Mouse (Mus musculus): ENCODE results near the gene Gins2. TPM values are rescaled to one million over a fixed set of nuclear protein-coding genes. Genes with fewer than 3 reads are reported as not detected.
A peak's percentile ranks its signal among the peaks of the same experiment; 100 is the strongest.

Gene Gins2
- total RNA-seq, 2 experiments from 2014 or later: 4.8 to 5.7 TPM

GRCm38 (mm10) chr8:120534080-120534479 lies 55.0 kb downstream of the Gins2 start:
- intact Hi-C loops (cut with DNase I): loop anchor here (10.0 kb wide), 1 partner anchor 249 kb away; no protein-coding TSS in a partner anchor

GRCm38 (mm10) chr8:120533380-120533779 lies 55.7 kb downstream of the Gins2 start:
- DNase-seq: no peak
- intact Hi-C loops (cut with DNase I): loop anchor here (10.0 kb wide), 1 partner anchor 249 kb away; no protein-coding TSS in a partner anchor

More at GRCm38 (mm10) chr8:120534080-120534479, 55.0 kb downstream of the Gins2 start:
- no peak for DNase-seq

- intact Hi-C loops (cut with DNase I): loop anchor here (10.0 kb wide), 1 partner anchor 248 kb away; no protein-coding TSS in a partner anchor
- DNase-seq: no peak
These were observed 56.4 kb downstream of the Gins2 start for GRCm38 (mm10) chr8:120532517-120533215.

- peak; percentile 56 for DNase-seq
- intact Hi-C loops (cut with DNase I): loop anchor here (10.0 kb wide), 1 partner anchor 247 kb away; no protein-coding TSS in a partner anchor
These were observed 57.2 kb downstream of the Gins2 start for GRCm38 (mm10) chr8:120531775-120532516.

- intact Hi-C loops (cut with DNase I): loop anchor here (10.0 kb wide), 1 partner anchor 246 kb away; no protein-coding TSS in a partner anchor
- DNase-seq: no peak
These were observed 58.0 kb downstream of the Gins2 start for GRCm38 (mm10) chr8:120530954-120531656.

GRCm38 (mm10) chr8:120529226-120529625 lies 59.9 kb downstream of the Gins2 start:
- DNase-seq: no peak
- intact Hi-C loops (cut with DNase I): no loop called here

Small RNA genes within 50 kb of the gene (microRNA-seq; reads per million reads assigned to microRNA genes)
- 6.9 reads per million, percentile 17 among the genes with 10 or more reads in this experiment for gene Mir7687

Other genes starting within 250 kb of the Gins2 start
- 10 to 100 TPM in 1 of 2 experiments, 1 to 10 TPM in 1; 6.2 to 10.3 TPM for gene 1190005I06Rik, start 58.3 kb upstream of the Gins2 start, total RNA-seq (2021)
- 1 to 10 TPM in 1 of 2 experiments, under 1 TPM in 1; 0.66 to 1.6 TPM for gene Gm27021, start 78.8 kb upstream of the Gins2 start, total RNA-seq (2021)
- 100 to 1,000 TPM; 723 to 731 TPM for gene Cox4i1, start 78.9 kb upstream of the Gins2 start, total RNA-seq (2021)
- 10 to 100 TPM; 68.7 to 69.7 TPM for gene Emc8, start 79.3 kb upstream of the Gins2 start, total RNA-seq (2021)
- 1 to 10 TPM; 1.8 to 2.5 TPM for gene Irf8, start 147.1 kb upstream of the Gins2 start, total RNA-seq (2021)